Mouse (Mus musculus) gastrocnemius, adult 18-20 months (tissue): ENCODE results near the gene Porcn. TPM values are rescaled to one million over a fixed set of nuclear protein-coding genes. Genes with fewer than 3 reads are reported as not detected.

Experiments used
- total RNA-seq, 2 experiments: library from RNA; stranded (reverse); gene quantifications; 2 replicates each; pipeline ENCODE4 v1.2.3; 2021

Gene Porcn
- total RNA-seq, 2 experiments from 2014 or later = 4.3 to 4.4 TPM

Other genes starting within 250 kb of the Porcn start
- not detected for gene Gata1, start 228.5 kb downstream of the Porcn start, total RNA-seq
- not detected for gene Glod5, start 188.0 kb downstream of the Porcn start, total RNA-seq
- gene Suv39h1, start 131.8 kb downstream of the Porcn start, total RNA-seq = 1 to 10 TPM; 4.5 TPM
- gene Was, start 116.0 kb downstream of the Porcn start, total RNA-seq = under 1 TPM; 0.21 to 0.52 TPM
- 10 to 100 TPM in 1 of 2 experiments, 1 to 10 TPM in 1; 8.7 to 10.1 TPM for gene Wdr13, start 73.6 kb downstream of the Porcn start, total RNA-seq
- 10 to 100 TPM; 48.0 to 90.4 TPM for gene Rbm3, start 60.6 kb downstream of the Porcn start, total RNA-seq
- 1 to 10 TPM; 2.7 to 4.1 TPM for gene Tbc1d25, start 30.3 kb downstream of the Porcn start, total RNA-seq
- 1 to 10 TPM; 6.8 to 8.3 TPM for gene Ebp, start 13.0 kb downstream of the Porcn start, total RNA-seq
- gene Ftsj1, start 45.9 kb upstream of the Porcn start, total RNA-seq = 10 to 100 TPM; 13.3 to 14.0 TPM
- gene Slc38a5, start 64.6 kb upstream of the Porcn start, total RNA-seq = not detected
- not detected for gene Ssxb10, start 120.9 kb upstream of the Porcn start, total RNA-seq
- gene Ssxb9, start 160.5 kb upstream of the Porcn start, total RNA-seq = not detected
- not detected for gene Ssxb1, start 206.8 kb upstream of the Porcn start, total RNA-seq